In genomic region chr4:148964541-148965310, GRCm38 (mm10) we compare ENCODE assay signal across 23 mouse cellular contexts.
A peak's percentile ranks its signal among the peaks of the same experiment; 100 is the strongest.
DNase-seq lines count a peak whose midpoint lies in the region; ATAC-seq and TF ChIP-seq lines count a peak whose summit lies in the region.
"Had no signal": no experiment of that assay in that cellular context is flagged by ENCODE, and none has a peak within 500 bp of the region (broad histone marks: within the 10 kb centered on the region; RNA-seq: fewer than 3 reads in every experiment).

No protein-coding gene starts in this region.

- H3K9ac ChIP-seq in hindbrain, embryonic 12.5 days, result no peak overlapping the region
- H3K9ac ChIP-seq in hindbrain, embryonic 14.5 days, result no peak overlapping the region
- no peak overlapping the region for H3K9ac ChIP-seq in neural tube, embryonic 13.5 days
- no peak overlapping the region for H3K9ac ChIP-seq in neural tube, embryonic 15.5 days (replicated peaks)
- H3K9ac ChIP-seq in stomach, postnatal 0 days (ENCODE audit: low read length), result no peak overlapping the region
- no peak overlapping the region for H3K9ac ChIP-seq in heart, embryonic 11.5 days (ENCODE audit: low read depth, low read length)
- H3K9ac ChIP-seq: liver, postnatal 0 days; stomach, embryonic 15.5 days had no signal

- peak overlapping the region; percentile 44; the same call in 1 of the 2 replicates for H3K27ac ChIP-seq in hindbrain, embryonic 12.5 days
- no peak overlapping the region for H3K27ac ChIP-seq in hindbrain, embryonic 14.5 days
- H3K27ac ChIP-seq in neural tube, embryonic 13.5 days (replicated peaks), result peak overlapping the region; percentile 23; the same call in 1 of the 2 replicates
- no peak overlapping the region for H3K27ac ChIP-seq in neural tube, embryonic 15.5 days (replicated peaks)
- peak overlapping the region; percentile 87 for H3K27ac ChIP-seq in limb, embryonic 10.5 days
- H3K27ac ChIP-seq in stomach, postnatal 0 days (replicated peaks), result no peak overlapping the region
- H3K27ac ChIP-seq in heart, embryonic 11.5 days (ENCODE audit: low read depth, low read length), result no peak overlapping the region
- H3K27ac ChIP-seq: macrophage; stomach, embryonic 15.5 days had no signal

- TF ChIP-seq EP300 in stomach, postnatal 0 days (optimal IDR thresholded peaks at IDR 0.05), result no peak

- no peaks in the 10 kb centered on the region for H3K9me3 ChIP-seq in hindbrain, embryonic 12.5 days (replicated peaks)
- H3K9me3 ChIP-seq in hindbrain, embryonic 14.5 days (ENCODE audit: control insufficient read depth, low read length), result no peaks in the 10 kb centered on the region
- no peaks in the 10 kb centered on the region for H3K9me3 ChIP-seq in neural tube, embryonic 13.5 days
- no peaks in the 10 kb centered on the region for H3K9me3 ChIP-seq in neural tube, embryonic 15.5 days (replicated peaks)
- no peaks in the 10 kb centered on the region for H3K9me3 ChIP-seq in limb, embryonic 10.5 days (replicated peaks)
- no peaks in the 10 kb centered on the region for H3K9me3 ChIP-seq in stomach, postnatal 0 days (ENCODE audit: control insufficient read depth, low read length)
- H3K9me3 ChIP-seq in heart, embryonic 11.5 days (replicated peaks; ENCODE audit: control insufficient read depth, low read length), result no peaks in the 10 kb centered on the region
- H3K9me3 ChIP-seq: stomach, embryonic 15.5 days had no signal

- H3K4me1 ChIP-seq in hindbrain, embryonic 12.5 days, result peaks cover 34% of the 10 kb centered on the region
- peaks cover 15% of the 10 kb centered on the region; the same call in 1 of the 2 replicates for H3K4me1 ChIP-seq in hindbrain, embryonic 14.5 days (replicated peaks; ENCODE audit: control insufficient read depth, insufficient read depth, low read length)
- peaks cover 41% of the 10 kb centered on the region for H3K4me1 ChIP-seq in neural tube, embryonic 13.5 days (replicated peaks)
- H3K4me1 ChIP-seq in neural tube, embryonic 15.5 days, result peaks cover 35% of the 10 kb centered on the region
- H3K4me1 ChIP-seq in limb, embryonic 10.5 days, result peaks cover 67% of the 10 kb centered on the region
- no peaks in the 10 kb centered on the region for H3K4me1 ChIP-seq in stomach, postnatal 0 days (replicated peaks; ENCODE audit: control insufficient read depth, insufficient read depth)
- H3K4me1 ChIP-seq in heart, embryonic 11.5 days (ENCODE audit: control insufficient read depth, insufficient read depth, low read length), result peaks cover 44% of the 10 kb centered on the region

- no peak for ATAC-seq in hindbrain, embryonic 12.5 days (ENCODE audit: low FRiP score)
- ATAC-seq in hindbrain, embryonic 14.5 days (ENCODE audit: low FRiP score), result no peak
- no peak for ATAC-seq in neural tube, embryonic 13.5 days (ENCODE audit: low read depth)
- no peak for ATAC-seq in neural tube, embryonic 15.5 days (ENCODE audit: low FRiP score)
- ATAC-seq in stomach, postnatal 0 days (ENCODE audit: low FRiP score, low TSS enrichment), result no peak
- ATAC-seq in heart, embryonic 11.5 days (replicated peaks; ENCODE audit: insufficient number of reproducible peaks, low FRiP score, low TSS enrichment), result no peak
- ATAC-seq: CD4-positive, CD25-positive, alpha-beta regulatory T cell, adult 4 months; forebrain, embryonic 14.5 days; hindbrain, embryonic 16.5 days; liver, postnatal 0 days; lung, postnatal 0 days had no signal

- no peak overlapping the region for H3K4me2 ChIP-seq in hindbrain, embryonic 12.5 days (replicated peaks)
- H3K4me2 ChIP-seq in hindbrain, embryonic 14.5 days (replicated peaks), result no peak overlapping the region
- no peak overlapping the region for H3K4me2 ChIP-seq in neural tube, embryonic 13.5 days
- H3K4me2 ChIP-seq in neural tube, embryonic 15.5 days, result no peak overlapping the region
- no peak overlapping the region for H3K4me2 ChIP-seq in stomach, postnatal 0 days (replicated peaks; ENCODE audit: low read depth)
- H3K4me2 ChIP-seq in heart, embryonic 11.5 days, result no peak overlapping the region
- H3K4me2 ChIP-seq: liver, embryonic 11.5 days; stomach, embryonic 15.5 days had no signal

- WGBS in hindbrain, embryonic 12.5 days, result 81% methylated on average over 10 of the region's 10 CpGs
- 85% methylated on average over 10 of the region's 10 CpGs for WGBS in hindbrain, embryonic 14.5 days
- 79% methylated on average over 10 of the region's 10 CpGs for WGBS in neural tube, embryonic 13.5 days
- 81% methylated on average over 10 of the region's 10 CpGs for WGBS in neural tube, embryonic 15.5 days
- WGBS in limb, embryonic 10.5 days, result 53% methylated on average over 10 of the region's 10 CpGs
- WGBS in stomach, postnatal 0 days, result 87% methylated on average over 10 of the region's 10 CpGs
- WGBS in heart, embryonic 11.5 days (ENCODE audit: insufficient replicate concordance), result 82% methylated on average over 10 of the region's 10 CpGs

- no peaks in the 10 kb centered on the region; the same call in 1 of the 2 replicates for H3K27me3 ChIP-seq in hindbrain, embryonic 12.5 days
- no peaks in the 10 kb centered on the region for H3K27me3 ChIP-seq in hindbrain, embryonic 14.5 days (ENCODE audit: control insufficient read depth, insufficient read depth, low read length)
- no peaks in the 10 kb centered on the region for H3K27me3 ChIP-seq in neural tube, embryonic 13.5 days
- no peaks in the 10 kb centered on the region for H3K27me3 ChIP-seq in neural tube, embryonic 15.5 days (replicated peaks)
- no peaks in the 10 kb centered on the region for H3K27me3 ChIP-seq in limb, embryonic 10.5 days (ENCODE audit: low read depth, poor library complexity, severe bottlenecking)
- no peaks in the 10 kb centered on the region for H3K27me3 ChIP-seq in stomach, postnatal 0 days (ENCODE audit: control insufficient read depth, insufficient read depth, low read length)
- H3K27me3 ChIP-seq in heart, embryonic 11.5 days (ENCODE audit: control insufficient read depth, insufficient read depth, low read length), result no peaks in the 10 kb centered on the region
- H3K27me3 ChIP-seq: stomach, embryonic 15.5 days had no signal

- H3K36me3 ChIP-seq in hindbrain, embryonic 12.5 days, result peaks cover 30% of the 10 kb centered on the region
- peaks cover 7% of the 10 kb centered on the region for H3K36me3 ChIP-seq in hindbrain, embryonic 14.5 days (replicated peaks; ENCODE audit: control insufficient read depth, insufficient read depth)
- peaks cover 28% of the 10 kb centered on the region for H3K36me3 ChIP-seq in neural tube, embryonic 13.5 days
- H3K36me3 ChIP-seq in neural tube, embryonic 15.5 days, result 0 out of 2 replicates have a peak, but pooled peaks cover 3% of the 10 kb centered on the region
- peaks cover 65% of the 10 kb centered on the region for H3K36me3 ChIP-seq in limb, embryonic 10.5 days
- H3K36me3 ChIP-seq in stomach, postnatal 0 days (ENCODE audit: control insufficient read depth, insufficient read depth, low read length), result peaks cover 15% of the 10 kb centered on the region; the same call in 1 of the 2 replicates
- peaks cover 3% of the 10 kb centered on the region; the same call in 1 of the 2 replicates for H3K36me3 ChIP-seq in heart, embryonic 11.5 days (ENCODE audit: control insufficient read depth, insufficient read depth, low read length)
- H3K36me3 ChIP-seq: stomach, embryonic 15.5 days had no signal

- TF ChIP-seq CTCF in stomach, postnatal 0 days (IDR thresholded peaks at IDR 0.05; ENCODE audit: low read depth), result no peak

- DNase-seq in hindbrain, embryonic 14.5 days (ENCODE audit: low spot score), result no peak
- no peak for DNase-seq in limb, embryonic 10.5 days (ENCODE audit: low spot score)
- no peak for DNase-seq in stomach, postnatal 0 days (ENCODE audit: low spot score)
- no peak for DNase-seq in thymus, postnatal 4 days
- DNase-seq: adrenal gland, adult 2 months; cerebellum, adult 11 months; cerebellum, adult 9-11 months; heart, postnatal 10 days; kidney, adult 2 months; layer of hippocampus, postnatal 36 days; liver, postnatal 0 days; thymus, adult 18-20 months had no signal

- H3K4me3 ChIP-seq in hindbrain, embryonic 12.5 days, result no peak overlapping the region
- no peak overlapping the region for H3K4me3 ChIP-seq in hindbrain, embryonic 14.5 days (replicated peaks; ENCODE audit: low read length)
- no peak overlapping the region for H3K4me3 ChIP-seq in neural tube, embryonic 13.5 days
- no peak overlapping the region for H3K4me3 ChIP-seq in neural tube, embryonic 15.5 days (replicated peaks)
- no peak overlapping the region for H3K4me3 ChIP-seq in limb, embryonic 10.5 days
- H3K4me3 ChIP-seq in stomach, postnatal 0 days (ENCODE audit: low read depth, low read length), result no peak overlapping the region
- H3K4me3 ChIP-seq in heart, embryonic 11.5 days (ENCODE audit: low read depth, low read length), result no peak overlapping the region
- H3K4me3 ChIP-seq: stomach, embryonic 15.5 days had no signal

Comparison
In these comparisons a context has a peak if more than half of its experiments do, and no peak if none do; other contexts are left out.
1. H3K27ac ChIP-seq: peak in hindbrain, embryonic 12.5 days (single experiment), neural tube, embryonic 13.5 days (single experiment) and limb, embryonic 10.5 days (single experiment); none in hindbrain, embryonic 14.5 days (single experiment), neural tube, embryonic 15.5 days (single experiment), stomach, postnatal 0 days (single experiment) and heart, embryonic 11.5 days (single experiment).